Mouse (Mus musculus): Measurements from ENCODE around the gene Eif4g1. TPM values are rescaled to one million over a fixed set of nuclear protein-coding genes. Genes with fewer than 3 reads are reported as not detected.
"Not testable (repeated sequence)": the region's sequence is repeated elsewhere in the genome, so short reads cannot be mapped to it uniquely, and the experiment has no call there.

Gene Eif4g1
- polyA plus RNA-seq (2011; ENCODE audit: insufficient read depth, insufficient read length, low replicate concordance, missing spikeins): 90.4 and 125 TPM in 2 replicates

- not testable (repeated sequence) for H3K27ac ChIP-seq (ENCODE audit: control insufficient read depth, insufficient read depth, low read depth, low read length, poor library complexity); H3K4me3 ChIP-seq (replicated peaks; ENCODE audit: control insufficient read depth, low read depth, low read length); H3K4me1 ChIP-seq (ENCODE audit: control insufficient read depth, insufficient read depth, low read length)
- WGBS: 85% methylated on average over 6 of the region's 6 CpGs
Measured at GRCm38 (mm10) chr16:20668013-20668412, at the start of gene Eif4g1. TSS of gene Eif4g1 (plus strand) at chr16:20668313.

GRCm38 (mm10) chr16:20619541-20620398, 48.3 kb upstream of the Eif4g1 start:
- TF ChIP-seq CTCF (IDR thresholded peaks at IDR 0.05; ENCODE audit: control insufficient read depth, insufficient read depth, low read length): no peak
- TF ChIP-seq POLR2A (IDR thresholded peaks at IDR 0.05; ENCODE audit: borderline replicate concordance, control insufficient read depth, low read depth, low read length): no peak
- 6% methylated on average over 82 of the region's 83 CpGs for WGBS
- H3K27ac ChIP-seq (ENCODE audit: control insufficient read depth, insufficient read depth, low read depth, low read length, poor library complexity): no peak overlapping the region
- no peaks in the 10 kb centered on the region; the same call in 1 of the 2 replicates for H3K4me1 ChIP-seq (ENCODE audit: control insufficient read depth, insufficient read depth, low read length)
- no peak overlapping the region for H3K4me3 ChIP-seq (replicated peaks; ENCODE audit: control insufficient read depth, low read depth, low read length)

- TF ChIP-seq POLR2A (IDR thresholded peaks at IDR 0.05; ENCODE audit: borderline replicate concordance, control insufficient read depth, low read depth, low read length): no peak
- no peak for TF ChIP-seq CTCF (IDR thresholded peaks at IDR 0.05; ENCODE audit: control insufficient read depth, insufficient read depth, low read length)
- H3K4me1 ChIP-seq (ENCODE audit: control insufficient read depth, insufficient read depth, low read length): no peaks in the 10 kb centered on the region; the same call in 1 of the 2 replicates
- no peak overlapping the region for H3K27ac ChIP-seq (ENCODE audit: control insufficient read depth, insufficient read depth, low read depth, low read length, poor library complexity)
- H3K4me3 ChIP-seq (replicated peaks; ENCODE audit: control insufficient read depth, low read depth, low read length): no peak overlapping the region
- 1% methylated on average over 9 of the region's 9 CpGs for WGBS
Measured at GRCm38 (mm10) chr16:20620399-20620735, 47.7 kb upstream of the Eif4g1 start.

GRCm38 (mm10) chr16:20620751-20621190, 47.3 kb upstream of the Eif4g1 start:
- no peak overlapping the region for H3K27ac ChIP-seq (ENCODE audit: control insufficient read depth, insufficient read depth, low read depth, low read length, poor library complexity)
- no peak for TF ChIP-seq POLR2A (IDR thresholded peaks at IDR 0.05; ENCODE audit: borderline replicate concordance, control insufficient read depth, low read depth, low read length)
- TF ChIP-seq CTCF (IDR thresholded peaks at IDR 0.05; ENCODE audit: control insufficient read depth, insufficient read depth, low read length): no peak
- H3K4me1 ChIP-seq (ENCODE audit: control insufficient read depth, insufficient read depth, low read length): no peaks in the 10 kb centered on the region; the same call in 1 of the 2 replicates
- WGBS: 1% methylated on average over 32 of the region's 32 CpGs
- H3K4me3 ChIP-seq (replicated peaks; ENCODE audit: control insufficient read depth, low read depth, low read length): peak overlapping the region; percentile 47

- under 1% methylated on average over 81 of the region's 92 CpGs for WGBS
- peak within 1 kb of the TSS; percentile 65 for H3K4me3 ChIP-seq (replicated peaks; ENCODE audit: control insufficient read depth, low read depth, low read length)
- peak within 1 kb of the TSS; percentile 24; the same call in 1 of the 2 replicates for H3K27ac ChIP-seq (ENCODE audit: control insufficient read depth, insufficient read depth, low read depth, low read length, poor library complexity)
- TF ChIP-seq CTCF (IDR thresholded peaks at IDR 0.05; ENCODE audit: control insufficient read depth, insufficient read depth, low read length) (no peak), POLR2A (IDR thresholded peaks at IDR 0.05; ENCODE audit: borderline replicate concordance, control insufficient read depth, low read depth, low read length) (no peak)
- H3K4me1 ChIP-seq (ENCODE audit: control insufficient read depth, insufficient read depth, low read length): no peaks in the 10 kb centered on the region; the same call in 1 of the 2 replicates
Measured at GRCm38 (mm10) chr16:20621191-20621990, 46.7 kb upstream of the Eif4g1 start, which contains the start of gene Camk2n2. TSS of gene Camk2n2 (minus strand) at chr16:20621287.

GRCm38 (mm10) chr16:20621991-20622685, 46.0 kb upstream of the Eif4g1 start:
- under 1% methylated on average over 37 of the region's 37 CpGs for WGBS
- no peak overlapping the region for H3K27ac ChIP-seq (ENCODE audit: control insufficient read depth, insufficient read depth, low read depth, low read length, poor library complexity)
- peak overlapping the region; percentile 65 for H3K4me3 ChIP-seq (replicated peaks; ENCODE audit: control insufficient read depth, low read depth, low read length)
- no peaks in the 10 kb centered on the region; the same call in 1 of the 2 replicates for H3K4me1 ChIP-seq (ENCODE audit: control insufficient read depth, insufficient read depth, low read length)
- TF ChIP-seq CTCF (IDR thresholded peaks at IDR 0.05; ENCODE audit: control insufficient read depth, insufficient read depth, low read length) (no peak), POLR2A (IDR thresholded peaks at IDR 0.05; ENCODE audit: borderline replicate concordance, control insufficient read depth, low read depth, low read length) (peak; percentile 33; the same call in 1 of the 2 replicates)

GRCm38 (mm10) chr16:20623211-20623610, 44.9 kb upstream of the Eif4g1 start:
- no peak overlapping the region for H3K4me3 ChIP-seq (replicated peaks; ENCODE audit: control insufficient read depth, low read depth, low read length)
- TF ChIP-seq CTCF (IDR thresholded peaks at IDR 0.05; ENCODE audit: control insufficient read depth, insufficient read depth, low read length) (no peak), POLR2A (IDR thresholded peaks at IDR 0.05; ENCODE audit: borderline replicate concordance, control insufficient read depth, low read depth, low read length) (no peak)
- H3K27ac ChIP-seq (ENCODE audit: control insufficient read depth, insufficient read depth, low read depth, low read length, poor library complexity): no peak overlapping the region
- WGBS: 49% methylated on average over 2 of the region's 2 CpGs
- H3K4me1 ChIP-seq (ENCODE audit: control insufficient read depth, insufficient read depth, low read length): no peaks in the 10 kb centered on the region; the same call in 1 of the 2 replicates
